In genomic region chr19:30065797-30066196, GRCm38 (mm10) we compare ENCODE assay signal across 11 mouse cellular contexts. TPM values are rescaled to one million over a fixed set of nuclear protein-coding genes. Genes with fewer than 3 reads are reported as not detected.
DNase-seq lines count a peak whose midpoint lies in the region; ATAC-seq and TF ChIP-seq lines count a peak whose summit lies in the region.
"Had no signal": no experiment of that assay in that cellular context is flagged by ENCODE, and none has a peak within 500 bp of the region (broad histone marks: within the 10 kb centered on the region; RNA-seq: fewer than 3 reads in every experiment).

No protein-coding gene starts in this region.

- DNase-seq in cerebellum, postnatal 10 days, result peak; percentile 6 to 12
- DNase-seq in cerebellum, adult 2 months, result no peak
- DNase-seq in layer of hippocampus, adult 9-11 months, result peak; percentile 28
- no peak for DNase-seq in layer of hippocampus, adult 2 months (ENCODE audit: low spot score in 2 of 2)
- peak; percentile 24 for DNase-seq in R1 (ENCODE audit: low read depth, low spot score)
- peak; percentile 55 for DNase-seq in lung, postnatal 36 days
- no peak for DNase-seq in adrenal gland, postnatal 36 days
- DNase-seq: kidney, adult 8-10 months; liver, postnatal 0 days had no signal

- H3K36me3 ChIP-seq in midbrain, embryonic 13.5 days, result 0 out of 2 replicates have a peak, but pooled peaks cover 3% of the 10 kb centered on the region
- H3K36me3 ChIP-seq: embryonic facial prominence, embryonic 12.5 days had no signal

- WGBS in cerebellum, adult 2 months, result 60% methylated on average over 4 of the region's 4 CpGs
- 84% methylated on average over 4 of the region's 4 CpGs for WGBS in midbrain, embryonic 13.5 days

- no peak overlapping the region for H3K27ac ChIP-seq in cerebellum, adult 2 months (ENCODE audit: insufficient read depth, low read length)
- H3K27ac ChIP-seq in layer of hippocampus, adult 2 months, result no peak overlapping the region
- no peak overlapping the region for H3K27ac ChIP-seq in midbrain, embryonic 13.5 days
- H3K27ac ChIP-seq: embryonic facial prominence, embryonic 12.5 days had no signal

- no peaks in the 10 kb centered on the region for H3K9me3 ChIP-seq in midbrain, embryonic 13.5 days
- H3K9me3 ChIP-seq: embryonic facial prominence, embryonic 12.5 days had no signal

- H3K4me3 ChIP-seq in cerebellum, adult 2 months (replicated peaks; ENCODE audit: insufficient read depth, low read depth, low read length), result no peak overlapping the region
- no peak overlapping the region for H3K4me3 ChIP-seq in layer of hippocampus, adult 2 months
- no peak overlapping the region for H3K4me3 ChIP-seq in midbrain, embryonic 13.5 days (replicated peaks)
- H3K4me3 ChIP-seq: embryonic facial prominence, embryonic 12.5 days had no signal

- no peaks in the 10 kb centered on the region for H3K27me3 ChIP-seq in cerebellum, adult 2 months (ENCODE audit: control insufficient read depth, insufficient read depth, low read length)
- H3K27me3 ChIP-seq in midbrain, embryonic 13.5 days, result no peaks in the 10 kb centered on the region
- H3K27me3 ChIP-seq: embryonic facial prominence, embryonic 12.5 days had no signal

- no peak for TF ChIP-seq POLR2A in cerebellum, adult 2 months (IDR thresholded peaks at IDR 0.05; ENCODE audit: borderline replicate concordance, insufficient read depth, low read length)

- H3K9ac ChIP-seq in midbrain, embryonic 13.5 days (replicated peaks), result no peak overlapping the region
- H3K9ac ChIP-seq: embryonic facial prominence, embryonic 12.5 days; liver, postnatal 0 days had no signal

- no peak for ATAC-seq in midbrain, embryonic 13.5 days
- ATAC-seq: liver, postnatal 0 days had no signal

- no peak overlapping the region for H3K4me2 ChIP-seq in midbrain, embryonic 13.5 days (replicated peaks)
- H3K4me2 ChIP-seq: embryonic facial prominence, embryonic 12.5 days had no signal

- TF ChIP-seq CTCF in cerebellum, adult 2 months (IDR thresholded peaks at IDR 0.05; ENCODE audit: borderline replicate concordance, insufficient read depth, low read depth, low read length), result no peak
- no peak for TF ChIP-seq CTCF in layer of hippocampus, adult 2 months (conservative IDR thresholded peaks at IDR 0.05)

- H3K4me1 ChIP-seq in cerebellum, adult 2 months (ENCODE audit: control insufficient read depth, insufficient read depth, low read length), result 0 out of 2 replicates have a peak, but pooled peaks cover 2% of the 10 kb centered on the region
- no peaks in the 10 kb centered on the region for H3K4me1 ChIP-seq in midbrain, embryonic 13.5 days (replicated peaks)
- H3K4me1 ChIP-seq: embryonic facial prominence, embryonic 12.5 days had no signal

RNA-seq across cellular contexts. Expression of gene Uhrf2, which starts 35.5 kb away (rescaled TPM):
- polyA plus RNA-seq in cerebellum, adult 2 months (2012; rRNA removed), result 61.8 and 62.1 TPM in 2 replicates
- 10 to 100 TPM; 63.5 to 69.5 TPM for total RNA-seq in layer of hippocampus, adult 2 months (2021)
- polyA plus RNA-seq in midbrain, embryonic 13.5 days (2015; fragmentation: Nextera tagmentation; extraction: Ambion mirVana), result 67.7 and 70.6 TPM in 2 replicates
- total RNA-seq in adrenal gland, postnatal 36 days (2021), result 10 to 100 TPM; 36.3 to 43.5 TPM

Comparison
In these comparisons a context has a peak if more than half of its experiments do, and no peak if none do; other contexts are left out.
1. DNase-seq: peak in cerebellum, postnatal 10 days (2 of 2), layer of hippocampus, adult 9-11 months (single experiment), R1 (single experiment) and lung, postnatal 36 days (single experiment); none in cerebellum, adult 2 months (0 of 2), layer of hippocampus, adult 2 months (0 of 2) and adrenal gland, postnatal 36 days (0 of 2).